Mouse (Mus musculus): ENCODE measurements around the gene Ptcd2. TPM values are rescaled to one million over a fixed set of nuclear protein-coding genes. Genes with fewer than 3 reads are reported as not detected.

Ptcd2 gene
- polyA plus RNA-seq, 1 experiment from 2014 or later: 65.1 TPM

DNA sequence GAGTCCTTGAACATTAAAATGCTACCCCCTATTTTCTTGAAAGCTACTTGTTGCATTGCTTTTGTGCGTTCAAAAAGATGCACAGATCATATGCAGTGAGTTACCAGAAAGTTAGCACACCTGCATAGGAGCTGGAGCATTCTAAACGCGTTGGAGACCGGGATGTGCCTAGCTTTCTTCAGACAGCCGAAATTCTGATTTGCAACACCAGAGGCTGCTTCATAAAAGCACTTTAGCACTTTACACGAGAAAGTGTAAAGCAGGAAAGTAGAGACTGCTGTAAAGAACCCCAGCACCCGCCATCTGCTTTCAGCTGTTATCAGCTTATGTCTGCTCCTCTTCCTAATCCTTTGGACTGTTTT is 9.0 kb upstream of the Ptcd2 start:
- H3K4me1 ChIP-seq (ENCODE audit: control insufficient read depth, insufficient read depth, low read length): no peaks in the 10 kb centered on the region
- H3K36me3 ChIP-seq (replicated peaks; ENCODE audit: control insufficient read depth, insufficient read depth, low read depth, low read length): no peaks in the 10 kb centered on the region
- H3K27me3 ChIP-seq (ENCODE audit: control insufficient read depth, insufficient read depth, low read length): no peaks in the 10 kb centered on the region
- H3K4me2 ChIP-seq (ENCODE audit: low read depth, low read length): peak overlapping the region; percentile 32
- peak overlapping the region; percentile 52 for H3K9ac ChIP-seq (replicated peaks; ENCODE audit: low read length)
- no peaks in the 10 kb centered on the region for H3K9me3 ChIP-seq (replicated peaks; ENCODE audit: control insufficient read depth, low read length)
- H3K27ac ChIP-seq (replicated peaks; ENCODE audit: low read depth, low read length): no peak overlapping the region
- DNase-seq (ENCODE audit: low spot score): no peak
- peak overlapping the region; percentile 26 for H3K4me3 ChIP-seq (ENCODE audit: low read depth, low read length)
- peak; percentile 8; the same call in 1 of the 2 replicates for ATAC-seq (replicated peaks; ENCODE audit: insufficient number of reproducible peaks, low FRiP score, low TSS enrichment, low read depth)
- 22% methylated on average over 7 of the region's 7 CpGs for WGBS

DNA sequence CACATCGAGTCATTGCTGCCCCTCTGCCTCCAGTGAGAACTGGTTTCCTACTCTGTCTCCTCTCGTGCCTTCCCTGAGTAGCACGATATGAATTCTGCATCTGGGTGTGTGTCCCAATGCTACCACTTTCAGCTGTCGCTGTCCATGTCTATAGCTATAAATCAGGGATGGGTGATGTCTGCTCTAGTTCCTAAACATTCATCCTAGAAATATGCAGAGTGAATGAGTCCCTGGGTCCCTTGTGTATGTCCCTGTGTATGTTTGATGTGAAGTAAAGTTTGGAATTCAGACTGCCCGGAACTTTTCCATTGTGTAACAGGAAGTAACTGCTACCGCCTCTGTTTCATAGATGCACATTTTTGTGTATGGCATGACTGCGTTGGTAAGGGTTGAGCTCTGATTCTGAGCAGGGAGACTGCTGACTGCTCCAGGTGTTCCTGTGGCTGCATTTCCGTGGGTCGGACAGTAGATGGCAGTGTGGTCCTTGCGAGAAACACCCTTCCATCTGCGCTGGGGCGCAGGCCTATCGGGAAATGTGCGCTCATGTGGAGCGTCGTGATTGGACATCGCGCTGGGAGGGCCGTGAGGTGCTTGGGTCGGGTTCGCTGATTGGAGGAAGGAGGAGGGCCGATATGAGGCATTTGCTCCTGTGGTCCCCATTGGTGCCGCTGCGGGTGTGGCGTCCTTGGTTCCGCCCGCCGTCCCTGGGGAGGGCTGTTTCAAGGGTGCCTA is 8.4 kb upstream of the Ptcd2 start:
- Histone ChIP-seq H3K4me2 (ENCODE audit: low read depth, low read length) (peak overlapping the region; percentile 32), H3K9ac (replicated peaks; ENCODE audit: low read length) (peak overlapping the region; percentile 52), H3K9me3 (replicated peaks; ENCODE audit: control insufficient read depth, low read length) (no peaks in the 10 kb centered on the region), H3K4me1 (ENCODE audit: control insufficient read depth, insufficient read depth, low read length) (no peaks in the 10 kb centered on the region), H3K27me3 (ENCODE audit: control insufficient read depth, insufficient read depth, low read length) (no peaks in the 10 kb centered on the region), H3K36me3 (replicated peaks; ENCODE audit: control insufficient read depth, insufficient read depth, low read depth, low read length) (no peaks in the 10 kb centered on the region), H3K27ac (replicated peaks; ENCODE audit: low read depth, low read length) (no peak overlapping the region), H3K4me3 (ENCODE audit: low read depth, low read length) (peak overlapping the region; percentile 26)
- DNase-seq (ENCODE audit: low spot score): peak; percentile 98
- peak; percentile 99 for ATAC-seq (replicated peaks; ENCODE audit: insufficient number of reproducible peaks, low FRiP score, low TSS enrichment, low read depth)
- WGBS: 13% methylated on average over 28 of the region's 28 CpGs

GRCm38 (mm10) chr13:99351596-99351995 is 7.1 kb upstream of the Ptcd2 start:
- Histone ChIP-seq H3K4me1 (ENCODE audit: control insufficient read depth, insufficient read depth, low read length) (no peaks in the 10 kb centered on the region), H3K9me3 (replicated peaks; ENCODE audit: control insufficient read depth, low read length) (no peaks in the 10 kb centered on the region), H3K4me2 (ENCODE audit: low read depth, low read length) (no peak overlapping the region), H3K9ac (replicated peaks; ENCODE audit: low read length) (no peak overlapping the region), H3K36me3 (replicated peaks; ENCODE audit: control insufficient read depth, insufficient read depth, low read depth, low read length) (no peaks in the 10 kb centered on the region), H3K4me3 (ENCODE audit: low read depth, low read length) (no peak overlapping the region), H3K27me3 (ENCODE audit: control insufficient read depth, insufficient read depth, low read length) (no peaks in the 10 kb centered on the region), H3K27ac (replicated peaks; ENCODE audit: low read depth, low read length) (no peak overlapping the region)
- ATAC-seq (replicated peaks; ENCODE audit: insufficient number of reproducible peaks, low FRiP score, low TSS enrichment, low read depth) (no peak), DNase-seq (ENCODE audit: low spot score) (no peak)
- 90% methylated on average over 3 of the region's 3 CpGs for WGBS

DNA sequence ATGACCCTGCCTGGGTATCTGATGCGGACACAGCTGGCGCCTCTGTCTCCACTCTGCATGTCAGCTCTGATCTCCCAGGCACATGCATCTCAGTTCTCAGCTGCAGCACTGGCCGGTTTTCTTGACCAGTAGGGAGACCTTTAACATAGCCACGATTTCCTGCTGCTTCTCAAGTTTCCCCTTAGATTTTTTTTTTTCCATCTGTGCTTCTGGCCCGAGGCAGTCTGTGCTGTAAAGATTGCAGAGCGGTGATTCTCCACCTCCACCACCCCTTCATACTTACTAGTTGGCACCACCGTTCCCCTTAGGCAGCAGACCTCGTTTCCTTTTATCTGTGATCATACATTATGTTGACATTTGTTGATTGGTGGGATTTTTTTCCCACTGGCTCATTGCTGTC is 6.7 kb upstream of the Ptcd2 start:
- Histone ChIP-seq H3K4me1 (ENCODE audit: control insufficient read depth, insufficient read depth, low read length) (no peaks in the 10 kb centered on the region), H3K27me3 (ENCODE audit: control insufficient read depth, insufficient read depth, low read length) (no peaks in the 10 kb centered on the region), H3K27ac (replicated peaks; ENCODE audit: low read depth, low read length) (no peak overlapping the region), H3K36me3 (replicated peaks; ENCODE audit: control insufficient read depth, insufficient read depth, low read depth, low read length) (no peaks in the 10 kb centered on the region), H3K9me3 (replicated peaks; ENCODE audit: control insufficient read depth, low read length) (no peaks in the 10 kb centered on the region), H3K4me3 (ENCODE audit: low read depth, low read length) (no peak overlapping the region), H3K4me2 (ENCODE audit: low read depth, low read length) (no peak overlapping the region), H3K9ac (replicated peaks; ENCODE audit: low read length) (no peak overlapping the region)
- WGBS: 52% methylated on average over 8 of the region's 8 CpGs
- DNase-seq (ENCODE audit: low spot score): no peak
- ATAC-seq (replicated peaks; ENCODE audit: insufficient number of reproducible peaks, low FRiP score, low TSS enrichment, low read depth): no peak

DNA sequence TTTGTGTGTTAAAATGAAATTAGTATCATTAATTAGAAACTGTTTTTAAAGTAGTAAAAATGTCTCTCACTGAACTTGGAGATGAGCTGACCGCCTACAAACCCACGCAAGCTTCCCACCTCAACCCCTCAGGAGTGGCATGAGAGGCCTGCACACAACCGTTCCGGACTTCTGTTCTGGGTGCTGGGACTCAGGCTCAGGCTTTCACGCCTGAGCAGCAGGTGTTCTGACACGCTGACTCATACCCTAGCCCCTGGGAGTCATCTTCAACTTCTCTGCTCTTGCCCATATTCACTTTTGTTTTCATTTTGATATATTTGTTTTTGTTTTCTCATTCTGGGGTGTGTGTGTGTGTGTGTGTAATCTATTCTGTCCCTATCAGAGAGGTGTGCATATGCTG is 5.5 kb upstream of the Ptcd2 start:
- H3K4me2 ChIP-seq (ENCODE audit: low read depth, low read length): no peak overlapping the region
- no peak overlapping the region for H3K9ac ChIP-seq (replicated peaks; ENCODE audit: low read length)
- H3K4me1 ChIP-seq (ENCODE audit: control insufficient read depth, insufficient read depth, low read length): no peaks in the 10 kb centered on the region
- no peak overlapping the region for H3K27ac ChIP-seq (replicated peaks; ENCODE audit: low read depth, low read length)
- 92% methylated on average over 6 of the region's 6 CpGs for WGBS
- no peak overlapping the region for H3K4me3 ChIP-seq (ENCODE audit: low read depth, low read length)
- no peak for DNase-seq (ENCODE audit: low spot score)
- no peaks in the 10 kb centered on the region for H3K9me3 ChIP-seq (replicated peaks; ENCODE audit: control insufficient read depth, low read length)
- H3K27me3 ChIP-seq (ENCODE audit: control insufficient read depth, insufficient read depth, low read length): no peaks in the 10 kb centered on the region
- ATAC-seq (replicated peaks; ENCODE audit: insufficient number of reproducible peaks, low FRiP score, low TSS enrichment, low read depth): no peak
- H3K36me3 ChIP-seq (replicated peaks; ENCODE audit: control insufficient read depth, insufficient read depth, low read depth, low read length): no peaks in the 10 kb centered on the region

GRCm38 (mm10) chr13:99343876-99344598 is 468 bp downstream of the Ptcd2 start:
- Histone ChIP-seq H3K27me3 (ENCODE audit: control insufficient read depth, insufficient read depth, low read length) (no peaks in the 10 kb centered on the region), H3K9me3 (replicated peaks; ENCODE audit: control insufficient read depth, low read length) (no peaks in the 10 kb centered on the region), H3K27ac (replicated peaks; ENCODE audit: low read depth, low read length) (peak overlapping the region; percentile 83), H3K9ac (replicated peaks; ENCODE audit: low read length) (peak overlapping the region; percentile 95), H3K4me3 (ENCODE audit: low read depth, low read length) (peak overlapping the region; percentile 79), H3K4me2 (ENCODE audit: low read depth, low read length) (peak overlapping the region; percentile 66), H3K36me3 (replicated peaks; ENCODE audit: control insufficient read depth, insufficient read depth, low read depth, low read length) (peaks cover 3% of the 10 kb centered on the region; the same call in 1 of the 2 replicates), H3K4me1 (ENCODE audit: control insufficient read depth, insufficient read depth, low read length) (no peaks in the 10 kb centered on the region)
- 2% methylated on average over 30 of the region's 30 CpGs for WGBS
- DNase-seq (ENCODE audit: low spot score) (no peak), ATAC-seq (replicated peaks; ENCODE audit: insufficient number of reproducible peaks, low FRiP score, low TSS enrichment, low read depth) (peak; percentile 72; the same call in 1 of the 2 replicates)

GRCm38 (mm10) chr13:99341504-99341903 is 3.0 kb downstream of the Ptcd2 start:
- Histone ChIP-seq H3K9me3 (replicated peaks; ENCODE audit: control insufficient read depth, low read length) (no peaks in the 10 kb centered on the region), H3K27ac (replicated peaks; ENCODE audit: low read depth, low read length) (no peak overlapping the region), H3K9ac (replicated peaks; ENCODE audit: low read length) (no peak overlapping the region), H3K4me2 (ENCODE audit: low read depth, low read length) (no peak overlapping the region), H3K27me3 (ENCODE audit: control insufficient read depth, insufficient read depth, low read length) (no peaks in the 10 kb centered on the region), H3K4me1 (ENCODE audit: control insufficient read depth, insufficient read depth, low read length) (no peaks in the 10 kb centered on the region), H3K36me3 (replicated peaks; ENCODE audit: control insufficient read depth, insufficient read depth, low read depth, low read length) (peaks cover 5% of the 10 kb centered on the region; the same call in 1 of the 2 replicates), H3K4me3 (ENCODE audit: low read depth, low read length) (no peak overlapping the region)
- 93% methylated on average over 6 of the region's 6 CpGs for WGBS
- ATAC-seq (replicated peaks; ENCODE audit: insufficient number of reproducible peaks, low FRiP score, low TSS enrichment, low read depth) (no peak), DNase-seq (ENCODE audit: low spot score) (no peak)

DNA sequence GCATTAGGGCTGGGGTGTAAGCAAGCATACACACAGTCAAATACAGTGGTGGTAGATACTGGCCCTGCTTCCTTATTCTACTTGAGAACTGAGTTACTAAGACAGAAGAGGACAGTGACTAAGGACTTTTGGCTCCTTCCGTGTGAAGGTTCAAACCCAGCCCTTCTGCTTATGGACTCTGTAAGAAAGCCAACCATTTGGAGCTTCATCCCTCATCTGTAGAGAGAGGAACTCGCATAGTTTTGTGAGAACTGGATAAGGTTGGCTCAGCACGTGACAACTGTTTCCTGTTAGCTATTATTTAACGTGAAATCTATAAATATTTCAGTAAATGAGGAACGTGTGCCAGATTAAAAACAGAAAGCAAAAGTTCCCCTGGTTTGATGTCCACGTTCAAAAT is 7.0 kb downstream of the Ptcd2 start:
- Histone ChIP-seq H3K27ac (replicated peaks; ENCODE audit: low read depth, low read length) (no peak overlapping the region), H3K27me3 (ENCODE audit: control insufficient read depth, insufficient read depth, low read length) (no peaks in the 10 kb centered on the region), H3K9me3 (replicated peaks; ENCODE audit: control insufficient read depth, low read length) (no peaks in the 10 kb centered on the region), H3K4me1 (ENCODE audit: control insufficient read depth, insufficient read depth, low read length) (no peaks in the 10 kb centered on the region), H3K4me3 (ENCODE audit: low read depth, low read length) (no peak overlapping the region), H3K36me3 (replicated peaks; ENCODE audit: control insufficient read depth, insufficient read depth, low read depth, low read length) (peaks cover 5% of the 10 kb centered on the region; the same call in 1 of the 2 replicates), H3K9ac (replicated peaks; ENCODE audit: low read length) (no peak overlapping the region), H3K4me2 (ENCODE audit: low read depth, low read length) (no peak overlapping the region)
- WGBS: 79% methylated on average over 6 of the region's 6 CpGs
- ATAC-seq (replicated peaks; ENCODE audit: insufficient number of reproducible peaks, low FRiP score, low TSS enrichment, low read depth): no peak
- no peak for DNase-seq (ENCODE audit: low spot score)
